Mouse (Mus musculus) midbrain, postnatal 0 days (tissue): Measurements from ENCODE around the gene Chic2. TPM values are rescaled to one million over a fixed set of nuclear protein-coding genes. Genes with fewer than 3 reads are reported as not detected.

Experiments
- ATAC-seq: fragments of 200-750 bp; cut with Nextera tagmentation; 2 replicates; pipeline ENCODE4 v1.8.0; 2017; ENCODE audit warnings: moderate number of reproducible peaks, mild to moderate bottlenecking, moderate TSS enrichment, moderate library complexity; ENCODE audit not compliant: low FRiP score
- DNase-seq: peaks from one replicate; pipeline ENCODE4 v3.0.0-alpha.2; 2015; ENCODE audit warnings: low spot score
- H3K27ac ChIP-seq: fragments of 300-500 bp; sonication (generic); 2 replicates; pipeline ENCODE4 v1.5.1; 2014; ENCODE audit warnings: low read depth, mild to moderate bottlenecking, low read length, mixed read lengths
- H3K27me3 ChIP-seq: fragments of 300-500 bp; sonication (generic); 2 replicates; pipeline ENCODE4 v1.6.1; 2014; ENCODE audit warnings: low read length, control low read depth, mixed read lengths; ENCODE audit not compliant: insufficient read depth
- H3K36me3 ChIP-seq: fragments of 300-500 bp; sonication (generic); 2 replicates; pipeline ENCODE4 v1.6.1; 2014; ENCODE audit warnings: low read length, control low read depth, mixed read lengths; ENCODE audit not compliant: insufficient read depth
- H3K4me1 ChIP-seq: fragments of 300-500 bp; sonication (generic); 2 replicates; pipeline ENCODE4 v1.6.1; 2014; ENCODE audit warnings: mild to moderate bottlenecking, control low read depth, antibody characterized with exemption, low read length, mixed read lengths; ENCODE audit not compliant: insufficient read depth
- H3K4me2 ChIP-seq: fragments of 300-500 bp; sonication (generic); 2 replicates; pipeline ENCODE4 v1.6.1; 2014; ENCODE audit warnings: low read depth, mild to moderate bottlenecking, low read length, mixed read lengths; ENCODE audit not compliant: poor library complexity, severe bottlenecking
- H3K4me3 ChIP-seq: fragments of 300-500 bp; sonication (generic); 2 replicates; pipeline ENCODE4 v1.5.1; 2014; ENCODE audit warnings: low read depth, mild to moderate bottlenecking, low read length, moderate library complexity
- H3K9ac ChIP-seq: fragments of 300-500 bp; sonication (generic); replicated peaks from 2 replicates; pipeline ENCODE4 v1.6.1; 2014; ENCODE audit warnings: mild to moderate bottlenecking, low read length, moderate library complexity, mixed read lengths; ENCODE audit not compliant: poor library complexity, severe bottlenecking
- H3K9me3 ChIP-seq: fragments of 300-500 bp; sonication (generic); 2 replicates; pipeline ENCODE4 v1.6.1; 2016; ENCODE audit warnings: low read length, control low read depth
- CTCF ChIP-seq: IDR thresholded peaks from 2 replicates; pipeline ENCODE4 v1.5.1; 2016; ENCODE audit warnings: antibody characterized with exemption, mild to moderate bottlenecking
- WGBS: fragments of 180-500 bp; shearing (Covaris S2); extraction: QIAGEN DNeasy Blood & Tissue Kit; methylation state at CpG from one replicate; pipeline ENCODE4 v1.1.7; 2014; 5-methylcytosine and 5-hydroxymethylcytosine counted together
- polyA plus RNA-seq: library from polyadenylated mRNA; unstranded; fragments of >200 nt; fragmentation: Nextera tagmentation; extraction: Ambion mirVana; gene quantifications from 2 replicates; pipeline ENCODE4 v1.2.1, GENCODE M21; 2015
- total RNA-seq: library from RNA; depleted of rRNA; stranded (reverse); fragments of >200 nt; gene quantifications from 2 replicates; pipeline ENCODE4 v1.2.3, GENCODE M21; 2014

Chic2 gene
- total and polyA plus RNA-seq, 2 experiments from 2014 or later = 9.6 to 31.4 TPM

DNA sequence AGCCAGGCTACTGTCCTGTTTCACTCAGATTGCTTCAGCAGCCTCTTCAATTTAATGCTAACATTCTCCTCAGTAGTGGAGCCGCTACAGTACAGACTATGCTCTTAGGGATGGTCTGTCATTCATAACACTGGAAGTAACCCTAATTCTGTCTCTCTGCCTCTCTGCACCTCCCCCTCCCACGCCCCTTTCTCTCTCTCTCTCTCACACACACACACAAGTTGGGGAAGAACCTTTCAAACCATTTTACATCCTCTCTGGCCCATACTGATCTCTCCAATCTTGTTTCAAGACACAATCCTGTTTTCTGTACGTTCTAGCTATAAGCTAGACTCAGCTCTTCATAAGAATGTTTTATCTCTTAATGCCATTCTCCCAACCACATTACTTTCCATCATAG, 9.1 kb downstream of the Chic2 start:
- no peaks in the 10 kb centered on the region for H3K27me3 ChIP-seq
- ATAC-seq = no peak

DNA sequence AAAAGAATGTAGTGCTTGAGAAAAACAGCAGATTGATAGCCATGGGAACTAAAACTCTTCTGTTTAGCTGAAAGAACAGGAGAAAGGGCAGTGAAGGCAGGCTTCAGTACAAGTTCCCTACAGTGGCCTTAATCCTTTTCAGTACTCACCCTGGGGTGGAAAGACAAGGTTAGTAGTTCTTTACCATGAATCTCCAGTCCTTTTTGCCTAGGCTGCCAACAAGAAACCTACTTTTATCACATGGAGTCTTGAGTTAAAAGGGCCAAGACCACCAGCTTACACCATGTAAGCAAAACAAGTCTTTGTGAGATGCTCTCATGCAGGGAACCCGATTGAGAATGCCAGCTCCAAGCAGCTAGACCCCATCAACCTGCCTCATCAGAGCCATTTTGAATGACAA, 29.8 kb downstream of the Chic2 start:
- no peak for TF ChIP-seq CTCF
- DNase-seq (no peak), ATAC-seq (no peak)
- Histone ChIP-seq H3K4me2 (no peak overlapping the region), H3K9ac (no peak overlapping the region), H3K27ac (no peak overlapping the region), H3K27me3 (no peaks in the 10 kb centered on the region; the same call in 1 of the 2 replicates), H3K9me3 (no peaks in the 10 kb centered on the region), H3K36me3 (no peaks in the 10 kb centered on the region), H3K4me1 (no peaks in the 10 kb centered on the region), H3K4me3 (no peak overlapping the region)
- 53% methylated on average over 1 of the region's 1 CpGs for whole genome bisulfite sequencing

More for the DNA sequence above, 9.1 kb downstream of the Chic2 start:
- 92% methylated on average over 3 of the region's 3 CpGs for WGBS
- H3K4me2 ChIP-seq = no peak overlapping the region
- no peaks in the 10 kb centered on the region for H3K36me3 ChIP-seq
- no peak overlapping the region for H3K27ac ChIP-seq
- no peak overlapping the region for H3K9ac ChIP-seq
- DNase-seq = no peak
- H3K4me3 ChIP-seq = no peak overlapping the region
- no peaks in the 10 kb centered on the region for H3K9me3 ChIP-seq
- no peak for TF ChIP-seq CTCF
- no peaks in the 10 kb centered on the region for H3K4me1 ChIP-seq

GRCm38 (mm10) chr5:75012771-75013421, 31.7 kb downstream of the Chic2 start:
- no peaks in the 10 kb centered on the region for H3K9me3 ChIP-seq
- DNase-seq = peak; percentile 15
- ATAC-seq = no peak
- no peaks in the 10 kb centered on the region; the same call in 1 of the 2 replicates for H3K36me3 ChIP-seq
- no peak overlapping the region for H3K4me2 ChIP-seq
- H3K27ac ChIP-seq = no peak overlapping the region
- no peak for TF ChIP-seq CTCF
- H3K27me3 ChIP-seq = peaks cover 4% of the 10 kb centered on the region; the same call in 1 of the 2 replicates
- no peak overlapping the region for H3K4me3 ChIP-seq
- no peaks in the 10 kb centered on the region for H3K4me1 ChIP-seq
- no peak overlapping the region for H3K9ac ChIP-seq
- WGBS = 26% methylated on average over 8 of the region's 8 CpGs

DNA sequence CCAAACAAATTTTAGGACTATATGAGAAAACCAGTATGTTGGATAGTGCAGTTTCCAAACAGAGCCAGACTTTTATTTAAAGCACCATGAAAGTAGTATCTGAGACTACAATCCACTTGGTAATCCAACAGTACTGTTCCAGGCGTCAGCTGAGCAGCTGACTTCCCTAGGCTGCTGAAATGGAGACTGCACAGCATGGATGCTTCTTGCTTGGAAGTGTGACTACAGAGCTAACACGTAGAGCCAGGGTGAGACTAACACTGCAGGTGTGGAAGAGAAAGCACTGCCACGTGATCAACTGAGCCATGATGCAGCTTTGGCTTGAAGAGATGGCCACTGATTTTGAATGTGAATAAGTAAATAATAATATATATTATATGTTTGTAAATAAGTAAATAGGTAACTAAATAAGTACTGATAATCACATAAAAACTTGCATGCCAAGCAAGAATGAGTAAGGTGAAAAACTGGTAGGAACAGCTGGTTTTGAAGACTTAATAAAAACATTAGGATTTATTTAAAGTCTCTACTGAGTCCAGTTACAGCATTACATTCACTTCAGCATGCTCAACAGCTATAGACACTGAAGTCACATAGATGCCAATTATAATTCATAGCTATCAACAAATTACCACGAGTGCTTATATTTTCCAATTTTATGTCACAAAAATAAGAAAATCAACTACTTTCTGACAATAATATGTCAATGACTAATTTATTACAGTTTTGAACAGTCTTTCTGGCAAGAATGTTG, 32.4 kb downstream of the Chic2 start:
- Histone ChIP-seq H3K27me3 (peaks cover 4% of the 10 kb centered on the region; the same call in 1 of the 2 replicates), H3K4me1 (no peaks in the 10 kb centered on the region), H3K36me3 (no peaks in the 10 kb centered on the region; the same call in 1 of the 2 replicates), H3K4me3 (no peak overlapping the region), H3K9me3 (no peaks in the 10 kb centered on the region), H3K4me2 (no peak overlapping the region), H3K27ac (no peak overlapping the region), H3K9ac (no peak overlapping the region)
- peak; percentile 45 for DNase-seq
- TF ChIP-seq CTCF = no peak
- 42% methylated on average over 4 of the region's 4 CpGs for WGBS
- no peak for ATAC-seq

- 76% methylated on average over 3 of the region's 3 CpGs for WGBS
- peaks cover 8% of the 10 kb centered on the region; the same call in 1 of the 2 replicates for H3K27me3 ChIP-seq
- ATAC-seq = no peak
- no peak overlapping the region for H3K9ac ChIP-seq
- no peak overlapping the region for H3K4me3 ChIP-seq
- TF ChIP-seq CTCF = no peak
- H3K4me2 ChIP-seq = no peak overlapping the region
- no peak for DNase-seq
- no peak overlapping the region for H3K27ac ChIP-seq
- H3K4me1 ChIP-seq = no peaks in the 10 kb centered on the region
- no peaks in the 10 kb centered on the region for H3K9me3 ChIP-seq
- peaks cover 9% of the 10 kb centered on the region; the same call in 1 of the 2 replicates for H3K36me3 ChIP-seq
These were observed 39.8 kb downstream of the Chic2 start for GRCm38 (mm10) chr5:75004755-75005154.

- H3K4me3 ChIP-seq = no peak overlapping the region
- DNase-seq (no peak), ATAC-seq (no peak)
- peaks cover 9% of the 10 kb centered on the region; the same call in 1 of the 2 replicates for H3K36me3 ChIP-seq
- H3K9ac ChIP-seq = no peak overlapping the region
- no peak overlapping the region for H3K4me2 ChIP-seq
- no peak overlapping the region for H3K27ac ChIP-seq
- H3K4me1 ChIP-seq = no peaks in the 10 kb centered on the region
- no peak for TF ChIP-seq CTCF
- no peaks in the 10 kb centered on the region for H3K9me3 ChIP-seq
- peaks cover 4% of the 10 kb centered on the region; the same call in 1 of the 2 replicates for H3K27me3 ChIP-seq
- 82% methylated on average over 3 of the region's 3 CpGs for WGBS
These were observed 42.5 kb downstream of the Chic2 start for GRCm38 (mm10) chr5:75002109-75002508.
